In the genomic region with DNA sequence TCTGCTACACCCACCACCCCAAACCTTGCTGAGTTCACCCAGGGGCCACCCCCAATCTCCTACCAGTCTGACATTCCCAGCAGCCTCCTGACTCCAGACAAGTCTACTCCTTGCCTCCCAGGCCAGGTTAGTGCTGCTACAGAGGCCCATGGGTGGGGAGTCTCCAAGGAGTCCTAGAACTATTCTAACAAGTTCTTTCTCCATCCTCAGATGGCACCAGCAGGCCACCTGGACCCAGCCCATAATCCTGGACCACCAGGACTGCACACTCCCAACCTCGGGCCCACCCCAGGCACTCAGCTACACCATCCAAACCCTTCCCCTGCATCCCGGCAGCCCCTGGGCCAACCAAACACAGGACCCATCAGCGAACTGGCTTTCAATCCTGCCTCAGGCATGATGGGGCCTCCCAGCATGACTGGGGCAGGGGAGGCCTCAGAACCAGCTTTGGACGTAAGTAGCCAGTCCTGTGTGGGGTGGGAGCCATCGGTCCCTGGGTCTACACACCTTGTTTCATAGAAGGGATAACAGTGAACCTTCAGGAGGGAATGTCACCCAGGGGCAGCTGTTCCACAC, we compare ENCODE assay signal across 11 mouse cellular contexts. TPM values are rescaled to one million over a fixed set of nuclear protein-coding genes. Genes with fewer than 3 reads are reported as not detected.
DNase-seq lines count a peak whose midpoint lies in the region; ATAC-seq and TF ChIP-seq lines count a peak whose summit lies in the region.
"Had no signal": no experiment of that assay in that cellular context is flagged by ENCODE, and none has a peak within 500 bp of the region (broad histone marks: within the 10 kb centered on the region; RNA-seq: fewer than 3 reads in every experiment).

No protein-coding gene starts in this region.

- ATAC-seq in heart, embryonic 16.5 days (replicated peaks; ENCODE audit: extremely low read depth, insufficient read depth, low FRiP score): no peak
- no peak; the same call in 1 of the 2 replicates for ATAC-seq in lung, embryonic 15.5 days (ENCODE audit: borderline replicate concordance, extremely low read depth, low FRiP score, low TSS enrichment)
- ATAC-seq: midbrain, embryonic 13.5 days had no signal

- TF ChIP-seq POLR2A in olfactory bulb, adult 2 months (IDR thresholded peaks at IDR 0.05; ENCODE audit: insufficient read depth, low read depth, low read length): no peak

- H3K4me1 ChIP-seq in heart, embryonic 16.5 days (ENCODE audit: control insufficient read depth, insufficient read depth, low read length): peaks cover 36% of the 10 kb centered on the region
- H3K4me1 ChIP-seq in heart, embryonic 10.5 days: peaks cover 22% of the 10 kb centered on the region
- H3K4me1 ChIP-seq in lung, embryonic 15.5 days: peaks cover 33% of the 10 kb centered on the region
- H3K4me1 ChIP-seq in olfactory bulb, adult 2 months (ENCODE audit: control insufficient read depth, insufficient read depth, low read length): peaks cover 44% of the 10 kb centered on the region

- H3K27me3 ChIP-seq in heart, embryonic 16.5 days (ENCODE audit: control insufficient read depth, insufficient read depth, low read length): no peaks in the 10 kb centered on the region
- no peaks in the 10 kb centered on the region for H3K27me3 ChIP-seq in heart, embryonic 10.5 days (ENCODE audit: insufficient read depth, poor library complexity, severe bottlenecking)
- no peaks in the 10 kb centered on the region for H3K27me3 ChIP-seq in lung, embryonic 15.5 days
- H3K27me3 ChIP-seq: forebrain, embryonic 13.5 days; midbrain, embryonic 13.5 days had no signal

- peaks cover 52% of the 10 kb centered on the region for H3K36me3 ChIP-seq in heart, embryonic 16.5 days (ENCODE audit: control insufficient read depth, insufficient read depth)
- H3K36me3 ChIP-seq in heart, embryonic 10.5 days: peaks cover 69% of the 10 kb centered on the region
- H3K36me3 ChIP-seq in lung, embryonic 15.5 days: peaks cover 62% of the 10 kb centered on the region

- peak overlapping the region; percentile 24; the same call in 1 of the 2 replicates for H3K9ac ChIP-seq in heart, embryonic 16.5 days (ENCODE audit: low read length)
- H3K9ac ChIP-seq in lung, embryonic 15.5 days: no peak overlapping the region
- H3K9ac ChIP-seq: forebrain, embryonic 13.5 days; midbrain, embryonic 13.5 days had no signal

- no peaks in the 10 kb centered on the region for H3K9me3 ChIP-seq in heart, embryonic 16.5 days (replicated peaks; ENCODE audit: control insufficient read depth, low read length)
- no peaks in the 10 kb centered on the region for H3K9me3 ChIP-seq in heart, embryonic 10.5 days
- H3K9me3 ChIP-seq in lung, embryonic 15.5 days: no peaks in the 10 kb centered on the region
- H3K9me3 ChIP-seq: forebrain, embryonic 13.5 days; midbrain, embryonic 13.5 days had no signal

- WGBS in heart, embryonic 16.5 days: 91% methylated on average over 5 of the region's 5 CpGs
- WGBS in heart, embryonic 10.5 days: 96% methylated on average over 5 of the region's 5 CpGs
- 90% methylated on average over 5 of the region's 5 CpGs for WGBS in lung, embryonic 15.5 days
- WGBS in olfactory bulb, adult 2 months: 94% methylated on average over 5 of the region's 5 CpGs

- peak; percentile 14 for DNase-seq in cerebellum, adult 8-10 months
- DNase-seq in cerebellum, postnatal 4 days (ENCODE audit: low spot score in 2 of 2): no peak
- DNase-seq in heart, embryonic 10.5 days (ENCODE audit: low spot score): no peak
- DNase-seq in lung, postnatal 4 days: no peak
- no peak for DNase-seq in retina, embryonic 14.5 days (ENCODE audit: low spot score)
- DNase-seq: right cerebral cortex, postnatal 4 days had no signal

- TF ChIP-seq CTCF in olfactory bulb, adult 2 months (IDR thresholded peaks at IDR 0.05; ENCODE audit: insufficient read depth, low read depth, low read length): no peak

- H3K27ac ChIP-seq in heart, embryonic 16.5 days (ENCODE audit: low read length): peak overlapping the region; percentile 83
- H3K27ac ChIP-seq in heart, embryonic 10.5 days: no peak overlapping the region
- H3K27ac ChIP-seq in lung, embryonic 15.5 days: 0 out of 2 replicates have a peak overlapping the region, but pooled peaks have one; percentile 27
- peak overlapping the region; percentile 82 for H3K27ac ChIP-seq in olfactory bulb, adult 2 months (ENCODE audit: insufficient read depth, low read depth, low read length)
- H3K27ac ChIP-seq: forebrain, embryonic 13.5 days had no signal

- H3K4me2 ChIP-seq in heart, embryonic 16.5 days (ENCODE audit: low read depth, low read length): no peak overlapping the region
- no peak overlapping the region for H3K4me2 ChIP-seq in lung, embryonic 15.5 days
- H3K4me2 ChIP-seq: forebrain, embryonic 13.5 days; midbrain, embryonic 13.5 days had no signal

- no peak overlapping the region for H3K4me3 ChIP-seq in heart, embryonic 16.5 days (ENCODE audit: low read length)
- H3K4me3 ChIP-seq in heart, embryonic 10.5 days: no peak overlapping the region
- H3K4me3 ChIP-seq in lung, embryonic 15.5 days: no peak overlapping the region
- H3K4me3 ChIP-seq in olfactory bulb, adult 2 months (ENCODE audit: insufficient read depth, low read depth, low read length): no peak overlapping the region
- H3K4me3 ChIP-seq: forebrain, embryonic 13.5 days; midbrain, embryonic 13.5 days had no signal

RNA-seq across cellular contexts. Expression of a gene that starts 11.3 kb away (rescaled TPM):
- polyA plus RNA-seq in heart, embryonic 16.5 days (2015; fragmentation: Nextera tagmentation; extraction: Ambion mirVana): 3,856 and 4,038 TPM in 2 replicates
- 4,882 and 5,148 TPM in 2 replicates for polyA plus RNA-seq in heart, embryonic 10.5 days (2016; fragmentation: Nextera tagmentation; extraction: Ambion mirVana)
- polyA plus RNA-seq in lung, embryonic 15.5 days (2015; fragmentation: Nextera tagmentation; extraction: Ambion mirVana): 6,112 and 6,204 TPM in 2 replicates
- polyA plus RNA-seq in olfactory bulb, adult 2 months (2012; ENCODE audit: insufficient read depth, insufficient read length, low replicate concordance, missing spikeins): 1,597 TPM in 1 of 2 replicates, not detected in the other

RNA-seq across cellular contexts. Expression of a gene that starts 15.0 kb away (rescaled TPM):
- polyA plus RNA-seq in heart, embryonic 16.5 days (2015; fragmentation: Nextera tagmentation; extraction: Ambion mirVana): 7.4 and 8.7 TPM in 2 replicates
- 8.1 and 10.2 TPM in 2 replicates for polyA plus RNA-seq in heart, embryonic 10.5 days (2016; fragmentation: Nextera tagmentation; extraction: Ambion mirVana)
- 10.7 and 10.9 TPM in 2 replicates for polyA plus RNA-seq in lung, embryonic 15.5 days (2015; fragmentation: Nextera tagmentation; extraction: Ambion mirVana)
- not detected in 2 replicates for polyA plus RNA-seq in olfactory bulb, adult 2 months (2012; ENCODE audit: insufficient read depth, insufficient read length, low replicate concordance, missing spikeins)

RNA-seq across cellular contexts. Expression of a gene that starts 40.3 kb away (rescaled TPM):
- 327 and 358 TPM in 2 replicates for polyA plus RNA-seq in heart, embryonic 16.5 days (2015; fragmentation: Nextera tagmentation; extraction: Ambion mirVana)
- polyA plus RNA-seq in heart, embryonic 10.5 days (2016; fragmentation: Nextera tagmentation; extraction: Ambion mirVana): 303 and 415 TPM in 2 replicates
- polyA plus RNA-seq in lung, embryonic 15.5 days (2015; fragmentation: Nextera tagmentation; extraction: Ambion mirVana): 540 and 574 TPM in 2 replicates
- not detected in 2 replicates for polyA plus RNA-seq in olfactory bulb, adult 2 months (2012; ENCODE audit: insufficient read depth, insufficient read length, low replicate concordance, missing spikeins)
